Mouse (Mus musculus) lung, postnatal 10 days (tissue): ENCODE data around the gene Rspo1.

Experiments
- DNase-seq: peaks from one replicate; pipeline ENCODE4 v3.0.0; 2021

The Rspo1 gene

DNA sequence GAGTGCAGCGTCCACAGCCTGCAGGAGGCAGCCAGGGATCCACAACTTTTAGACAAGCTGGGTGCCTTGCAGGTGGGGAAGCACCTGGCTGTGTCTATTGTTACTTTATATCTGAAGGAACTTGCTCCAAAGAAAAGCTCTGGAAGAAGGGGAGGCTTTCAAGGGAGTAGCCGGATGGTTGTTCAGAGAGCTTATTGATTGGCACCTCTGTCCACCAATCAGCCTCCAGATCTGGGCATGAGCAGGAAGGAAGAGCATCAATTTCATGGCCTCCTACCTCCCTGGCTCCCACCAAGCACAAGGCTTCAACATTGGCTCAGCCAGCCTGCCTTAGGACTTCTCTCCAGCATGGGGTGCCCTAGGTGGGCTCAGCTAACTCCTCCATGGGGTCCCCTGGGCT, 12.9 kb upstream of the Rspo1 start:
- no peak for DNase-seq

- DNase-seq = peak; percentile 64
Measured at GRCm38 (mm10) chr4:124978201-124978600, 8.0 kb upstream of the Rspo1 start.

DNA sequence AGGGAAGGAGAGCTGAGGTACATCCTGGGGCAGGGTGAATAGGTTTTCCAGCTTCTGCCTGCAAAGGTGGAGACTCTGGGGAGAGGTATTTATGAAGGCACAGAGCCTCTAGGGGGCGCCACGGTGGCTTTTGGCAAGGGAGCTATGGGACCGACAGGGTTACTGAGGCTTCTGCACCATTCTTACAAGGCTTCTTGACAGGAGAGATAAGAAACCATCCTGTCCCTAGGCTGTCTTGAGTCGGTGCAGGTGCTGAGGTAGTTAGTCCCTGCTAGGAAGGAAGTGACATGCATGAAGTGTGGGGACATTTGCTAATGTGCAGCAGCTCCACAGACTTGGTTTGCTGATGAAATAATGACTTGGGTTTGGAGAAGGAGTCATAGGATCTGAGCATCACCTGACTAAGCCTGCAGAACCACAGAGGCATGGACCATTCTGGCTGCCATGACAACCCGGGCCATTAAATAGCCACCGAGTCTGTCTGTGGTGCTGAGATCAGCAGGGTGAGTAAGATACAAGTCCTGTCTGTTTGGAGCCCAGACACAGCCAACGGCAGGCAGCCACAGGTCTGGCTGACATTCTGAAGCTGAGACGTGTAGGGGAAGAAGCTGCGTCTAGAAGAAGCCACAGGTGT, 2.2 kb upstream of the Rspo1 start:
- DNase-seq = no peak

- peak; percentile 38 for DNase-seq
Measured at GRCm38 (mm10) chr4:124984871-124985670, 1.2 kb upstream of the Rspo1 start.

DNA sequence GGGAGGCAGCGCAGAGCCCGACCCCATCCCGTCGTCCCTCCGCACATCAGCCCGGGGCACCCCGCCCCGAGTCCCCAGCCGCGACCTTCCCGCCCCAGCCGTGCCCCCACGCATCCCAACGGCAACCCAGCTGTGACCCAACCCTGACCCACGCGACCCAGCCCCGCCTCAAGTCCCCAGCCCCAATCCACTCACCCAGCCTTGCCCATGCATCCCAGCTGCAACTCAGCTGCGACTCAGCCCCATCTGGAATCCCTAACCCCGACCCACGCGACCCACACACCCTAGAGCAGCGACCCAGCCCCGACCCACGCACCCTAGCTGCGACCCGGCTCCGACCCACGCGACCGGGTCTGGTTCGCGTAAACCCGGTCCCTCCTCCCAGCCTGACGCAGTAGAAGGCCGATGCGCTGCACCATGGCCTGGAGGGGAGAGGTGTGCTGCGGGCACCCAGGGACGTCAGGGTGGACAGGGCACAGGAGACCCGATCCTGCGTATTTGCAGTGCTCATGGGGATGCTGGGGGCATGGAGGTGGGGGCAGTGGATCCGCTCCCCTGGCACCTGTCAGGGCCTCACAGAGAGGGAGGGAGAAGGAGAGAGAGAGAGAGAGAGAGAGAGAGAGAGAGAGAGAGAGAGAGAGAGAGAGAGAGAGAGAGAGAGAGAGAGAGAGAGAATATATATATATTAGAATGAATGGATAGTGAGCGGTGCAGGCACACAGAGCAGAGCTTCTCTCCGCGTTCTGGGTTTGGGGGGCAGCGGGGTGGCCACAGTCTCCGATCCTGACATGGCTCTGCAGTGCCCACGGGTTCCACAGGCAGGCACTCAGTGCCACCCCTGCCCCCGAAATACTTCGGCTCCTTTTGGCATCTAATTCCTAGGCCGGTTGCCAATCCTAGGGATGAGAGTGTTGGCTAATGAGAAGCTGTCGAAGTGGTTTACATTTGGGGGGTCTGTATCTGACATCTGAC, 795 bp downstream of the Rspo1 start:
- no peak for DNase-seq

DNA sequence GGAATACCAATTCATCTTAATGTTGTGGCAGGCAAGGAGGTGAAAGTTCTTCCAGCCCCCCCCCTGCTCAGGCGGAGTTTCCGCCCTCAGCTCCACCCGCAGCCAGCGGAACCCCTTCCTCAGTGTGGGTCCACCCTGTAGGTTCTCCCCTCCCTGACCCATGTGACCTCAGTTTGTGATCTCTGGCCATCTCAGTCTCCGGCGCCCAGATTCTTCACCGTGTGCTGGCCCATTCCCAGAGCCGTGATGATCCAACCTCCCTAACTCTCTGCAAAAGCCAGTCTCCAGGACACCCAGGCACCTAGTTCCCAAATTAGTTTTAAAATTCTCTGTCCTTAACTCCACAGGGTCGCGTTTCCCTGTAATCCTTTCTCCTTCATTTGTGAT, 1.5 kb downstream of the Rspo1 start:
- no peak for DNase-seq

DNA sequence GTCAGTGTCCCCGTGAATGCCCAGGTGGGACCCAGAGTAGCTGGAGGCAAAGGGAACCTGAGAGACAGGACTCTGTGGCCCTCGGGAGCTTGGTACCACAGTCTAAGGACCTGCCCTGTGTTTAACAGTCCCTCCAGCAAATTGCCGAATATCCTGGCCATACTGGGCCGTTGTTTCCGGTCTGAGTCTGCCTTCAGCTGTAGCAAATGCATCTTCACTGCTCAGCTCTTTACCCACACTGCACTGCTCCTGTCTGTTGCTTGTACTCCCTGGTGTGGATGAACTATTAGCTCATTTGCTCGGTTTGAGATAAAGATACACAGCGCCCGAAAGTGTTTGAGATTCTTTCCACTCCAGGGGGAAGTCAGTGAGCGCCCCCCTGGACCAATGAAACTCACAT, 2.2 kb downstream of the Rspo1 start:
- DNase-seq = no peak

GRCm38 (mm10) chr4:124989787-124990253, 3.6 kb downstream of the Rspo1 start:
- DNase-seq = no peak

GRCm38 (mm10) chr4:124990325-124990724, 4.1 kb downstream of the Rspo1 start:
- DNase-seq = no peak

DNA sequence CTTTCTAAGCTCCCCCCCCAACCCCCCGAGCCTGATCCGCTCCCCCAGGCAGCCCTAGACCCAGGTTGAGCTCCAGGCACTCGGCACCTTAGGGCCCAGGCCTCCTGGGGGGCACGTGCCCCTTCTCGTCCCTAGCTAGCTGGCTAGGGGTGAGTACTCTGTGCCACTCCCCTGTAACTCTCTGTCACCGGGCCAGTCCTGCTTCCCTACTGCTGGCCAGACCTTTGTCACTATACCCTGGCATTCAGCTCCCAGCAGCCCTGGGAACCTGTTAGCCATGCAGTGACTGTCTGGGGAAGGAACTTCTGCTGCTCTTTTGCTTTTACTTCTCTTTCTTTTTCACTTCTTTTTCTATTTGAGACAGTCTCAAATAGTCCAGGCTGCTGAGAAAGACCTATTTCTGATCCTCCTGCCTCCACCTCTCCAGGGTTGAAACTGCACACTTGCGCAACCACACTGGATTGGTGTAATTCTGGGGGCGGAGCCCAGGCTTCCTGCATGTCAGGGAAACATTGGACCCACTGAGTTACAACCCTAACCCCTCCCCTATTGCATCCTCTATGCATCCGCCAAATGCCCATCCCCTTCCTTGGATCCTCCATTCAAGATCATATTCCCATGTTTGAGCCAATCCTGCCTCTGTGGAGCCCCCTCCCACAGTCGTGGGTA, 11.4 kb downstream of the Rspo1 start:
- DNase-seq = no peak

- DNase-seq = no peak
Measured at GRCm38 (mm10) chr4:124999548-124999947, 13.3 kb downstream of the Rspo1 start.

DNA sequence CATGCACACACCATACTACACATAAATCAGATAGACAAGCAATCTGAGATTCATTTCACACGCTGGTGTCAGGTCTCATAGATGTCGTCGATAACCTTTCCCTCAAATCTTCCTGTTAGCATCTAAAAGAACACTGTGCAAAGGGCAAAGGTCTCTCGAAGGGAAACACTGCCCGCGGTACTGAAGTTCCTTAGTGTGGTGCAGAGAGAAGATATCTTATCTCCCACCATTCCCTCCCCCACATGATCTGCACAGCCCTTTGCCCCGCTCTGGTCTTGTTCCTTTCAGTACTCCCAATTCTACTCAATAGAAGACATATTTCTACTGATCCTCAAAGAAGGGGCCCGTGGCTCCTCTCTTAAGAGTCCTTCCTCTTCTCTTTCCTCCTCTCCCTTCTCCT, 16.7 kb downstream of the Rspo1 start:
- no peak for DNase-seq

GRCm38 (mm10) chr4:125004886-125005285, 18.7 kb downstream of the Rspo1 start:
- no peak for DNase-seq

DNA sequence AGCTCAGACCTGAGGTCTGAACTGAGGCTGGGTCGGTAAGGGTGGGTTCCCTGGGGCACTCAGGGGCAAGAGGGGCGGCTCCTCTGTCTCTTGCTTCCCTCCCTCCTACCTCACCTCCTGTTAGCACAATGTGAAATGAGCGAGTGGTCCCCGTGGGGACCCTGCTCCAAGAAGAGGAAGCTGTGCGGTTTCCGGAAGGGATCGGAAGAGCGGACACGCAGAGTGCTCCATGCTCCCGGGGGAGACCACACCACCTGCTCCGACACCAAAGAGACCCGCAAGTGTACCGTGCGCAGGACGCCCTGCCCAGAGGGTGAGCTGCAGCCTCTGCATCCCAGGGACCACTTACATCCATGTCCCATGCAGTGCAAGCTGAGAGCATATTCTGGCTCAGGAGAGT, 21.2 kb downstream of the Rspo1 start:
- DNase-seq = no peak

GRCm38 (mm10) chr4:125008220-125008619, 22.0 kb downstream of the Rspo1 start:
- peak; percentile 53 for DNase-seq

GRCm38 (mm10) chr4:125008712-125009111, 22.5 kb downstream of the Rspo1 start:
- DNase-seq = no peak

- DNase-seq = peak; percentile 72
Measured at GRCm38 (mm10) chr4:125015806-125016635, 29.8 kb downstream of the Rspo1 start, which contains the start of gene Gnl2. Gnl2 (plus strand) TSS chr4:125016585.

DNA sequence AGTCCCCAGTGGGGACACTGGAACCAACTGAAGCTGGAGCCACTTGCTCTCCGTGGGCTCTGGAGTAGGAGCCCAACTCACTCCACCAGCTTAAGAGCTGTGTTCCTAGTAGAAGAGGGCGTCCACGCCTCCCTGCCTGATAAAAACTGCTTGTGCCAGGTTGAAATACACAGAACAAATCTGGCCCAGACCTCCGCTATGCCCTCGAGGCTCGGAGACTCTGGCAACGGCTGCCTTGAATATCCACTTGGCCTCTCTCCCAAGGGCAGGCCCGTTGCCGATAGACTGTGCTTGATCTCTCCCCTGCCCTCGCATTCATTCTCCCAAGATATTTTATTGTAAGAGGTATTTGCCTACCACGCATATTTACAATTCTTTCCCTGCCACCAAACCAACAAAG, 31.2 kb downstream of the Rspo1 start:
- DNase-seq = peak; percentile 40

GRCm38 (mm10) chr4:125020780-125021538, 34.7 kb downstream of the Rspo1 start:
- no peak for DNase-seq

DNA sequence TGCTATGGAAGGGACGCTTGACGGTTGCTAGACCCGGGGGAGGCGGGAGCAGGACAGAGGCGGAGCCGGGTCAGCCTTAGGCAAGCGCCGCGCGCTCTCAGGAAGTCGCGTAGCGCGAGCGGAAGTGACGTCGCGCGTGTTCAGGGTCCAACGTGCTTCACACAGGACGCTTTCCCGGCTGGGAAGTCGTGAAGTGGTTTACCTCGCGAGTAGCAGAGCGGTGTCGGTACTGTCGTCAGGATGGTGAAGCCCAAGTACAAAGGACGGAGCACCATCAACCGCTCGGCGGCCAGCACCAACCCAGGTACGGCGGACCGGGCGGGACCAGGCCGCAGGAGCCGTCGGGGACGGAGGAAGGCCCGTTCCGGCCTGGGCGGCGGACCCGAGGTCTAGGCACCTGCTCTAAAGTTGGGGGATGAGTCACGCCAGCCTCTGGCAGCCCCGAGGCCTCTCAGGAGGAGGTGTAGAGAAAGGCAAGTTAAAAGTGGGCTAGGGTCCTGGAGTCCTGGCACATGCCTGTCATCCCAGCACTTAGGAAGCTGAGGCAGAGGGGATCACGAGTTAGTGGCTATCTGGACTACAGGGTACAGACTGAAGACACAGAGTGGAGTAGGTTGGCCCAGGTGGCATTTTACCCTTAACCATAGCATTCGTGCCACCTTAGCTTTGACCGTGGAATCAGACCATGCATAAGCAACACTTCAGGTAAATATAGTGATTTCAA, 43.8 kb downstream of the Rspo1 start:
- peak; percentile 96 for DNase-seq
